20 mouse cellular contexts compared by ENCODE assay signal in genomic region chr11:88700202-88700711, GRCm38 (mm10). TPM values are rescaled to one million over a fixed set of nuclear protein-coding genes. Genes with fewer than 3 reads are reported as not detected.
A peak's percentile ranks its signal among the peaks of the same experiment; 100 is the strongest.
DNase-seq lines count a peak whose midpoint lies in the region; ATAC-seq and TF ChIP-seq lines count a peak whose summit lies in the region.
"Had no signal": no experiment of that assay in that cellular context is flagged by ENCODE, and none has a peak within 500 bp of the region (broad histone marks: within the 10 kb centered on the region; RNA-seq: fewer than 3 reads in every experiment).

No protein-coding gene starts in this region.

- no peak overlapping the region for H3K4me3 ChIP-seq in hindbrain, embryonic 12.5 days
- no peak overlapping the region for H3K4me3 ChIP-seq in hindbrain, embryonic 11.5 days (ENCODE audit: low read depth, low read length)
- H3K4me3 ChIP-seq in ES-E14 (ENCODE audit: insufficient read depth in 1 of 2, low read depth in 1 of 2, low read length in 2 of 2, poor library complexity in 1 of 2, severe bottlenecking in 1 of 2): no peak overlapping the region
- H3K4me3 ChIP-seq in forebrain, embryonic 15.5 days: no peak overlapping the region
- no peak overlapping the region for H3K4me3 ChIP-seq in midbrain, embryonic 12.5 days
- H3K4me3 ChIP-seq: erythroblast, embryonic 14.5 days; heart, embryonic 10.5 days; intestine, embryonic 15.5 days; kidney, embryonic 15.5 days; liver, embryonic 12.5 days; lung, embryonic 15.5 days; myocyte had no signal

- peaks cover 44% of the 10 kb centered on the region for H3K36me3 ChIP-seq in hindbrain, embryonic 12.5 days
- H3K36me3 ChIP-seq in hindbrain, embryonic 11.5 days (ENCODE audit: control insufficient read depth, insufficient read depth, low read length): peaks cover 7% of the 10 kb centered on the region; the same call in 1 of the 2 replicates
- peaks cover 17% of the 10 kb centered on the region for H3K36me3 ChIP-seq in ES-E14 (ENCODE audit: control insufficient read depth, insufficient read depth, low read length, poor library complexity, severe bottlenecking)
- H3K36me3 ChIP-seq in forebrain, embryonic 15.5 days: peaks cover 12% of the 10 kb centered on the region; the same call in 1 of the 2 replicates
- peaks cover 46% of the 10 kb centered on the region for H3K36me3 ChIP-seq in midbrain, embryonic 12.5 days

- 76% methylated on average over 15 of the region's 15 CpGs for WGBS in hindbrain, embryonic 12.5 days
- WGBS in hindbrain, embryonic 11.5 days: 91% methylated on average over 15 of the region's 15 CpGs
- 69% methylated on average over 15 of the region's 15 CpGs for WGBS in forebrain, embryonic 15.5 days
- WGBS in midbrain, embryonic 12.5 days: 82% methylated on average over 15 of the region's 15 CpGs

- no peak for ATAC-seq in hindbrain, embryonic 12.5 days (ENCODE audit: low FRiP score)
- no peak for ATAC-seq in hindbrain, embryonic 11.5 days (ENCODE audit: low FRiP score)
- ATAC-seq in forebrain, embryonic 15.5 days (replicated peaks): no peak
- ATAC-seq in midbrain, embryonic 12.5 days (ENCODE audit: low FRiP score, low read depth): no peak
- ATAC-seq: intestine, embryonic 15.5 days; liver, embryonic 12.5 days had no signal

- H3K27ac ChIP-seq in hindbrain, embryonic 12.5 days: peak overlapping the region; percentile 65
- H3K27ac ChIP-seq in hindbrain, embryonic 11.5 days (ENCODE audit: low read depth, low read length): no peak overlapping the region
- H3K27ac ChIP-seq in ES-E14 (ENCODE audit: insufficient read depth, low read depth, low read length, poor library complexity, severe bottlenecking): 0 out of 2 replicates have a peak overlapping the region, but pooled peaks have one; percentile 29
- peak overlapping the region; percentile 24; the same call in 1 of the 2 replicates for H3K27ac ChIP-seq in forebrain, embryonic 15.5 days (replicated peaks)
- peak overlapping the region; percentile 75; the same call in 1 of the 2 replicates for H3K27ac ChIP-seq in midbrain, embryonic 12.5 days (replicated peaks)
- H3K27ac ChIP-seq: heart, embryonic 10.5 days; intestine, embryonic 15.5 days; kidney, embryonic 15.5 days; liver, embryonic 12.5 days; lung, embryonic 15.5 days had no signal

- in situ Hi-C loops in ES-E14 (cut with MboI; ENCODE audit: low sequenced_read_pairs in 2 of 2, unreplicated experiment in 2 of 2): no loop called here

- H3K9me3 ChIP-seq in hindbrain, embryonic 12.5 days (replicated peaks): no peaks in the 10 kb centered on the region
- H3K9me3 ChIP-seq in hindbrain, embryonic 11.5 days (ENCODE audit: control insufficient read depth, low read length): no peaks in the 10 kb centered on the region
- H3K9me3 ChIP-seq in ES-E14 (ENCODE audit: control insufficient read depth, insufficient read depth, low read depth, low read length): no peaks in the 10 kb centered on the region
- no peaks in the 10 kb centered on the region for H3K9me3 ChIP-seq in forebrain, embryonic 15.5 days
- H3K9me3 ChIP-seq in midbrain, embryonic 12.5 days: no peaks in the 10 kb centered on the region
- H3K9me3 ChIP-seq: heart, embryonic 10.5 days; intestine, embryonic 15.5 days; kidney, embryonic 15.5 days; liver, embryonic 12.5 days; lung, embryonic 15.5 days had no signal

- intact Hi-C loops in heart, postnatal 36 days (cut with DNase I): no loop called here

- H3K27me3 ChIP-seq in hindbrain, embryonic 12.5 days: no peaks in the 10 kb centered on the region
- H3K27me3 ChIP-seq in hindbrain, embryonic 11.5 days (ENCODE audit: control insufficient read depth, insufficient read depth, low read length): no peaks in the 10 kb centered on the region
- H3K27me3 ChIP-seq in forebrain, embryonic 15.5 days: no peaks in the 10 kb centered on the region
- no peaks in the 10 kb centered on the region for H3K27me3 ChIP-seq in midbrain, embryonic 12.5 days
- H3K27me3 ChIP-seq: intestine, embryonic 15.5 days; kidney, embryonic 15.5 days; liver, embryonic 12.5 days; lung, embryonic 15.5 days had no signal

- H3K4me1 ChIP-seq in hindbrain, embryonic 12.5 days: peaks cover 87% of the 10 kb centered on the region
- H3K4me1 ChIP-seq in hindbrain, embryonic 11.5 days (replicated peaks; ENCODE audit: control insufficient read depth, insufficient read depth, low read length): peaks cover 25% of the 10 kb centered on the region
- H3K4me1 ChIP-seq in ES-E14 (ENCODE audit: control insufficient read depth in 2 of 2, insufficient read depth in 2 of 2, low read length in 2 of 2, poor library complexity in 1 of 2): peaks cover 9 to 24% of the 10 kb centered on the region in 2 experiments
- H3K4me1 ChIP-seq in forebrain, embryonic 15.5 days: peaks cover 65% of the 10 kb centered on the region
- peaks cover 85% of the 10 kb centered on the region for H3K4me1 ChIP-seq in midbrain, embryonic 12.5 days

- no peak for DNase-seq in hindbrain, embryonic 11.5 days (ENCODE audit: low spot score)
- no peak for DNase-seq in ES-E14 (ENCODE audit: low read depth, low spot score)
- no peak for DNase-seq in embryo, embryonic 10 days (ENCODE audit: low spot score)
- no peak for DNase-seq in heart, postnatal 36 days
- DNase-seq: cerebellum, postnatal 25 days; gastrocnemius, postnatal 36 days; heart, postnatal 10 days; layer of hippocampus, postnatal 36 days; spleen, adult 18-20 months; thymus, adult 18-20 months had no signal

- H3K9ac ChIP-seq in hindbrain, embryonic 12.5 days: no peak overlapping the region
- H3K9ac ChIP-seq in hindbrain, embryonic 11.5 days (ENCODE audit: low read depth, low read length): no peak overlapping the region
- H3K9ac ChIP-seq in ES-E14 (ENCODE audit: insufficient read depth, low read depth, low read length, poor library complexity, severe bottlenecking): no peak overlapping the region
- H3K9ac ChIP-seq in forebrain, embryonic 15.5 days (replicated peaks): no peak overlapping the region
- no peak overlapping the region for H3K9ac ChIP-seq in midbrain, embryonic 12.5 days (replicated peaks)
- H3K9ac ChIP-seq: intestine, embryonic 15.5 days; kidney, embryonic 15.5 days; liver, embryonic 12.5 days; lung, embryonic 15.5 days had no signal

- no peak overlapping the region for H3K4me2 ChIP-seq in hindbrain, embryonic 12.5 days (replicated peaks)
- no peak overlapping the region for H3K4me2 ChIP-seq in hindbrain, embryonic 11.5 days (replicated peaks; ENCODE audit: low read depth, low read length)
- H3K4me2 ChIP-seq in forebrain, embryonic 15.5 days (replicated peaks): no peak overlapping the region
- H3K4me2 ChIP-seq in midbrain, embryonic 12.5 days (replicated peaks): no peak overlapping the region
- H3K4me2 ChIP-seq: intestine, embryonic 15.5 days; kidney, embryonic 15.5 days; liver, embryonic 12.5 days; lung, embryonic 15.5 days had no signal

TF ChIP-seq in ES-E14, 5 proteins besides CTCF, POLR2A, EP300 and RAD21:
- TF ChIP-seq ZC3H11A (IDR thresholded peaks at IDR 0.05; ENCODE audit: borderline replicate concordance, low read depth, low read length) (no peak), CHD2 (IDR thresholded peaks at IDR 0.05; ENCODE audit: low read depth, low read length) (no peak), HCFC1 (IDR thresholded peaks at IDR 0.05; ENCODE audit: borderline replicate concordance, insufficient read depth, low read length) (no peak), MAFK (IDR thresholded peaks at IDR 0.05; ENCODE audit: insufficient read depth, low read depth, low read length) (no peak), ZNF384 (IDR thresholded peaks at IDR 0.05; ENCODE audit: low read depth, low read length) (no peak)

RNA-seq across cellular contexts. Expression of gene Msi2, which starts 18.1 kb away (rescaled TPM):
- polyA plus RNA-seq in hindbrain, embryonic 12.5 days (2016; fragmentation: Nextera tagmentation; extraction: Ambion mirVana): 34.8 and 35.9 TPM in 2 replicates
- polyA plus RNA-seq in hindbrain, embryonic 11.5 days (2014; fragmentation: Nextera tagmentation; extraction: Ambion mirVana): 26.7 and 40.1 TPM in 2 replicates
- total RNA-seq in ES-E14 (2012; rRNA removed): 66.4 and 94.8 TPM in 2 replicates
- 25.3 and 27.1 TPM in 2 replicates for polyA plus RNA-seq in forebrain, embryonic 15.5 days (2015; fragmentation: Nextera tagmentation; extraction: Ambion mirVana)
- 41.5 and 47.9 TPM in 2 replicates for polyA plus RNA-seq in midbrain, embryonic 12.5 days (2016; fragmentation: Nextera tagmentation; extraction: Ambion mirVana)
- total RNA-seq in heart, postnatal 36 days (2021): 100 to 1,000 TPM; 192 TPM
